Mouse (Mus musculus): ENCODE data around the gene Col4a2.

The Col4a2 gene

GRCm38 (mm10) chr8:11357921-11358436 is 45.4 kb downstream of the Col4a2 start:
- no peak for DNase-seq (ENCODE audit: low spot score in 2 of 2)

GRCm38 (mm10) chr8:11359846-11360245 is 47.2 kb downstream of the Col4a2 start:
- no peak for DNase-seq (ENCODE audit: low spot score in 2 of 2)

GRCm38 (mm10) chr8:11361546-11362277 is 49.1 kb downstream of the Col4a2 start:
- no peak for DNase-seq (ENCODE audit: low spot score in 2 of 2)

- DNase-seq (ENCODE audit: low spot score in 2 of 2), result no peak
Measured at GRCm38 (mm10) chr8:11362278-11363214, 49.9 kb downstream of the Col4a2 start.

- no peak for DNase-seq (ENCODE audit: low spot score in 2 of 2)
Measured at GRCm38 (mm10) chr8:11363340-11364126, 50.9 kb downstream of the Col4a2 start.

- DNase-seq (ENCODE audit: low spot score in 2 of 2), result no peak
Measured at GRCm38 (mm10) chr8:11366251-11366650, 53.6 kb downstream of the Col4a2 start.

GRCm38 (mm10) chr8:11366741-11367140 is 54.1 kb downstream of the Col4a2 start:
- DNase-seq (ENCODE audit: low spot score in 2 of 2), result no peak

- DNase-seq (ENCODE audit: low spot score in 2 of 2), result no peak
Measured at GRCm38 (mm10) chr8:11367670-11368069, 55.1 kb downstream of the Col4a2 start.

GRCm38 (mm10) chr8:11369526-11370203 is 57.1 kb downstream of the Col4a2 start:
- DNase-seq (ENCODE audit: low spot score in 2 of 2), result no peak

GRCm38 (mm10) chr8:11371347-11371746 is 58.7 kb downstream of the Col4a2 start:
- no peak for DNase-seq (ENCODE audit: low spot score in 2 of 2)

- no peak for DNase-seq (ENCODE audit: low spot score in 2 of 2)
Measured at GRCm38 (mm10) chr8:11372080-11372479, 59.5 kb downstream of the Col4a2 start.

GRCm38 (mm10) chr8:11373643-11374325 is 61.2 kb downstream of the Col4a2 start:
- DNase-seq (ENCODE audit: low spot score in 2 of 2), result no peak

- no peak for DNase-seq (ENCODE audit: low spot score in 2 of 2)
Measured at GRCm38 (mm10) chr8:11374326-11375076, 61.9 kb downstream of the Col4a2 start.

- DNase-seq (ENCODE audit: low spot score in 2 of 2), result no peak
Measured at GRCm38 (mm10) chr8:11375749-11376438, 63.3 kb downstream of the Col4a2 start.

- DNase-seq (ENCODE audit: low spot score in 2 of 2), result no peak
Measured at GRCm38 (mm10) chr8:11377391-11378210, 65.0 kb downstream of the Col4a2 start.

GRCm38 (mm10) chr8:11379590-11379989 is 67.0 kb downstream of the Col4a2 start:
- no peak for DNase-seq (ENCODE audit: low spot score in 2 of 2)

- DNase-seq (ENCODE audit: low spot score in 2 of 2), result no peak
Measured at GRCm38 (mm10) chr8:11381544-11381943, 68.9 kb downstream of the Col4a2 start.

Measured in cerebellum, postnatal 4 days (tissue).